Mouse (Mus musculus) MEL (cell line): ENCODE data around the gene H2-T22. TPM values are rescaled to one million over a fixed set of nuclear protein-coding genes. Genes with fewer than 3 reads are reported as not detected.

Experiments
- DNase-seq: peaks from one replicate; pipeline ENCODE4 v3.0.0; 2011; ENCODE audit warnings: low read depth, low spot score
- H3K27ac ChIP-seq: 2 replicates; pipeline ENCODE4 v1.5.1; 2012; ENCODE audit warnings: low read depth, mild to moderate bottlenecking, control low read depth, low read length, moderate library complexity; ENCODE audit not compliant: control insufficient read depth
- H3K27me3 ChIP-seq, 2 experiments: fragments of 150-350 bp in 1 of 2; sonication (generic) in 1 of 2; 2 replicates each; pipeline ENCODE4 v1.6.1; 2012; ENCODE audit warnings: low read length in 2 of 2, mild to moderate bottlenecking in 2 of 2, improper control_type of control experiment in 1 of 2, moderate library complexity in 1 of 2; ENCODE audit not compliant: insufficient read depth in 2 of 2, control insufficient read depth in 1 of 2
- H3K36me3 ChIP-seq, 2 experiments: 2 replicates each; pipeline ENCODE4 v1.6.1; 2012 to 2014; ENCODE audit warnings: low read length in 2 of 2, improper control_type of control experiment in 1 of 2, inconsistent platforms in 1 of 2, mild to moderate bottlenecking in 1 of 2; ENCODE audit not compliant: insufficient read depth in 2 of 2, control insufficient read depth in 1 of 2
- H3K4me1 ChIP-seq, 2 experiments: fragments of 150-350 bp in 1 of 2; sonication (generic) in 1 of 2; 2 replicates each; pipeline ENCODE4 v1.6.1; 2012; ENCODE audit warnings: low read length in 2 of 2, improper control_type of control experiment in 1 of 2, mild to moderate bottlenecking in 1 of 2; ENCODE audit not compliant: insufficient read depth in 2 of 2, control insufficient read depth in 1 of 2
- H3K4me3 ChIP-seq, 2 experiments: fragments of 150-350 bp in 1 of 2; sonication (generic) in 1 of 2; 2 replicates each; pipeline ENCODE4 v1.5.1; 2012; ENCODE audit warnings: low read depth in 2 of 2, low read length in 2 of 2, mild to moderate bottlenecking in 2 of 2, moderate library complexity in 2 of 2, control low read depth in 1 of 2, improper control_type of control experiment in 1 of 2; ENCODE audit not compliant: control insufficient read depth in 1 of 2, insufficient read depth in 1 of 2
- H3K79me2 ChIP-seq: 2 replicates; pipeline ENCODE4 v1.6.1; 2012; ENCODE audit warnings: mild to moderate bottlenecking, low read length, moderate library complexity; ENCODE audit not compliant: control insufficient read depth, poor library complexity, insufficient read depth
- H3K9ac ChIP-seq: 2 replicates; pipeline ENCODE4 v1.6.1; 2012; ENCODE audit warnings: low read depth, mild to moderate bottlenecking, control low read depth, low read length, moderate library complexity; ENCODE audit not compliant: control insufficient read depth, poor library complexity, severe bottlenecking
- H3K9me3 ChIP-seq: fragments of 150-350 bp; sonication (generic); replicated peaks from 2 replicates; pipeline ENCODE4 v1.6.1; 2012; ENCODE audit warnings: mild to moderate bottlenecking, low read length, improper control_type of control experiment, moderate library complexity; ENCODE audit not compliant: insufficient read depth
- CHD1 ChIP-seq: IDR thresholded peaks from 2 replicates; pipeline ENCODE4 v1.6.1; 2012; ENCODE audit warnings: low read depth, mild to moderate bottlenecking, inconsistent platforms, low read length, improper control_type of control experiment
- CHD2 ChIP-seq: IDR thresholded peaks from 2 replicates; pipeline ENCODE4 v1.6.1; 2011; ENCODE audit warnings: low read length, improper control_type of control experiment
- E2F4 ChIP-seq: IDR thresholded peaks from 2 replicates; pipeline ENCODE4 v1.6.1; 2011; ENCODE audit warnings: low read depth, low read length, improper control_type of control experiment, borderline replicate concordance
- EP300 ChIP-seq, 2 experiments: IDR thresholded peaks; 2 replicates each; pipeline ENCODE4 v1.6.1; 2011; ENCODE audit warnings: improper control_type of control experiment in 2 of 2, low read length in 2 of 2, low read depth in 1 of 2, mild to moderate bottlenecking in 1 of 2
- ETS1 ChIP-seq: IDR thresholded peaks from 2 replicates; pipeline ENCODE4 v1.6.1; 2012; ENCODE audit warnings: low read depth, mild to moderate bottlenecking, inconsistent platforms, low read length, improper control_type of control experiment, moderate library complexity
- GATA1 ChIP-seq: IDR thresholded peaks from 2 replicates; pipeline ENCODE4 v1.6.1; 2011; ENCODE audit warnings: low read depth, low read length, improper control_type of control experiment
- MAFK ChIP-seq: IDR thresholded peaks from 2 replicates; pipeline ENCODE4 v1.6.1; 2011; ENCODE audit warnings: low read depth, mild to moderate bottlenecking, low read length, improper control_type of control experiment, borderline replicate concordance
- MAX ChIP-seq: IDR thresholded peaks from 2 replicates; pipeline ENCODE4 v1.6.1; 2011; ENCODE audit warnings: low read length, improper control_type of control experiment
- MXI1 ChIP-seq: IDR thresholded peaks from 2 replicates; pipeline ENCODE4 v1.6.1; 2011; ENCODE audit warnings: mild to moderate bottlenecking, low read depth, low read length, improper control_type of control experiment
- MYC ChIP-seq: IDR thresholded peaks from 2 replicates; pipeline ENCODE4 v1.6.1; 2011; ENCODE audit warnings: low read depth, mild to moderate bottlenecking, low read length, improper control_type of control experiment, moderate library complexity
- NELFE ChIP-seq: IDR thresholded peaks from 2 replicates; pipeline ENCODE4 v1.6.1; 2011; ENCODE audit warnings: low read depth, low read length, improper control_type of control experiment
- NRF1 ChIP-seq: IDR thresholded peaks from 2 replicates; pipeline ENCODE4 v1.6.1; 2014; ENCODE audit warnings: low read depth, mild to moderate bottlenecking, inconsistent platforms, low read length, improper control_type of control experiment, moderate library complexity; ENCODE audit not compliant: poor library complexity, insufficient read depth, severe bottlenecking
- RCOR1 ChIP-seq: IDR thresholded peaks from 2 replicates; pipeline ENCODE4 v1.6.1; 2012; ENCODE audit warnings: low read depth, mild to moderate bottlenecking, inconsistent platforms, low read length, improper control_type of control experiment
- SMC3 ChIP-seq: IDR thresholded peaks from 2 replicates; pipeline ENCODE4 v1.6.1; 2011; ENCODE audit warnings: low read depth, low read length, improper control_type of control experiment
- TBP ChIP-seq: IDR thresholded peaks from 2 replicates; pipeline ENCODE4 v1.8.0; 2011; ENCODE audit warnings: low read depth, low read length, improper control_type of control experiment
- USF1 ChIP-seq: IDR thresholded peaks from 2 replicates; pipeline ENCODE4 v1.6.1; 2014; ENCODE audit warnings: low read depth, mild to moderate bottlenecking, inconsistent platforms, low read length, improper control_type of control experiment, moderate library complexity
- USF2 ChIP-seq, 2 experiments: IDR thresholded peaks; 2 replicates each; pipeline ENCODE4 v1.6.1; 2011 to 2012; ENCODE audit warnings: improper control_type of control experiment in 2 of 2, low read length in 2 of 2, borderline replicate concordance in 1 of 2, inconsistent platforms in 1 of 2, low read depth in 1 of 2, mild to moderate bottlenecking in 1 of 2; ENCODE audit not compliant: insufficient read depth in 1 of 2
- ZC3H11A ChIP-seq: IDR thresholded peaks from 2 replicates; pipeline ENCODE4 v1.6.1; 2012; ENCODE audit warnings: low read depth, mild to moderate bottlenecking, inconsistent platforms, low read length, improper control_type of control experiment
- ZKSCAN1 ChIP-seq: IDR thresholded peaks from 2 replicates; pipeline ENCODE4 v1.6.1; 2012; ENCODE audit warnings: low read depth, mild to moderate bottlenecking, inconsistent platforms, low read length, improper control_type of control experiment, moderate library complexity
- ZMIZ1 ChIP-seq: IDR thresholded peaks from 2 replicates; pipeline ENCODE4 v1.6.1; 2012; ENCODE audit warnings: low read depth, mild to moderate bottlenecking, inconsistent platforms, low read length, improper control_type of control experiment, moderate library complexity
- ZNF384 ChIP-seq: IDR thresholded peaks from 2 replicates; pipeline ENCODE4 v1.6.1; 2012; ENCODE audit warnings: low read depth, mild to moderate bottlenecking, inconsistent platforms, low read length, improper control_type of control experiment
- polyA plus RNA-seq, 2 experiments: library from polyadenylated mRNA; stranded (reverse) in 1 of 2; unstranded in 1 of 2; fragments of >175 nt in 1 of 2; fragments of >200 nt in 1 of 2; gene quantifications; 2 replicates each; pipeline versions ENCODE4 v1.2.1 to v1.2.4; 2012; ENCODE audit warnings: low replicate concordance in 2 of 2, low read depth in 1 of 2; ENCODE audit not compliant: insufficient read length in 2 of 2, insufficient read depth in 1 of 2, missing spikeins in 1 of 2
- total RNA-seq: library from RNA; depleted of rRNA; stranded (reverse); fragments of 300-350 nt; gene quantifications from 2 replicates; pipeline ENCODE4 v1.2.3, GENCODE M21; 2012

H2-T22 gene
- total and polyA plus RNA-seq, 3 experiments = 22.5 to 45.5 TPM; not detected in 1

DNA sequence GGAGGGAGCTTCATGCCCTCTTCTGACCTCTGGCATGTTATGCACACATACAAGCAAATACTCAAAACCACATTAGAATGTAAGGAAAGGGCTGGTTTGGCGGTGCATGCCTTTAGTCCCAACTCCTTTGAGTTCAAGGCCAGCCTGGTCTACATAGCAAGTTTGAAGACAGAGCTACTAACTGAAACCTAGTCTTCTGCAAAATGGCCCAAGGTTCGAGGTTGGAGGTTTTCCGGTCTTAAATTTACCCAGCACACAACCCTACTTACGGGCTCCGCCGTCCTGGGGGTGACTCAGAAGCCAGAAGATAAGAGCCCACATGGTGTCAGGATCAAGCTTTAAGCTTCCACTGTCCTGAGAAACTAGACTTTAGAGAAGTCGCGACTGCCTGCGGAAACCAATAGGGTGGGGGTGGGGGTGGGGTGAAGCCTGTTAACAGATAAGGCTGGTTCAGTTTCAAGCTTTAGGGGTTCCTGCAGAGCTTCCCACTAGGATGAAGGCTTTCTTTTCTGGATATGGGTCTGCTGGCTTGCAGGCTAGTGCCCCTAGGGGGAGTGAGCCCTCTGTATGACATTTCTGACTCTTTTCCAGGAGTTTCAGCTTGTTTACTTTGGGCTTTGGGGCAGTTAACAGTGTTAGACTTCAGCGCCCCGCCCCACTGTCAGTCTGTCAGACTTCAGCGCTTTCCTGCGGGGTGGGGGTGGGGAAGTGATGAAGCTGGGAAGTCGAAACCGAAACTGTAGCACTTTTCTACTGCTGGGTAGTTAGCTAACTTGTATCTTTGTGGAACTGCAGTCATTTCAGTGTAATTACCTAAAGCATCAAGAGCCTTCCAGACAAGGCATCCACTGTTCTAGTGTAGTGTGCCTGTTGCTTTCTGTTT is 22.1 kb downstream of the H2-T22 start, which contains the start of gene H2-T24 (continued):
- TF ChIP-seq NELFE (peak; percentile 58), ETS1 (peak; percentile 92), E2F4 (no peak), ZNF384 (no peak)

DNA sequence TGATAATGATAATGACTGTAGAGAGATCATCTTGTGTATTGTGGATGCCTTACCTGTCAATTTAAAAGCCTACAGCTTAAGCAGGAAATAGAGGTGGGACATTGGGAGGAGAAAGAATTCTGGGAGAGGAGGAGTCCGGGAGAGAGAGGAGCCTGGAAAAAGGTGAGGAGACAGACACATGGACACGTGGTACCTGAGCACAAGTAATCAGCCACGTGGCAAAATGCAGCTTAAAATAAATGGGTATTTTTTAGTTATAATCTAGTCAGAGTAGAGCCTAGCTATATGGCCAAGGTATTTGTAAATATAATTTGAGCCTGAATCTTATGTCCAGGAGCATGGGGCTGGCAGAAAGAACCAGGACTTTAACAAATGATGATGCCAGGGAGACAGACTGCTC is 23.0 kb downstream of the H2-T22 start:
- peak overlapping the region; percentile 52 for H3K4me3 ChIP-seq
- peaks cover 13 to 58% of the 10 kb centered on the region in 2 experiments for H3K36me3 ChIP-seq

DNA sequence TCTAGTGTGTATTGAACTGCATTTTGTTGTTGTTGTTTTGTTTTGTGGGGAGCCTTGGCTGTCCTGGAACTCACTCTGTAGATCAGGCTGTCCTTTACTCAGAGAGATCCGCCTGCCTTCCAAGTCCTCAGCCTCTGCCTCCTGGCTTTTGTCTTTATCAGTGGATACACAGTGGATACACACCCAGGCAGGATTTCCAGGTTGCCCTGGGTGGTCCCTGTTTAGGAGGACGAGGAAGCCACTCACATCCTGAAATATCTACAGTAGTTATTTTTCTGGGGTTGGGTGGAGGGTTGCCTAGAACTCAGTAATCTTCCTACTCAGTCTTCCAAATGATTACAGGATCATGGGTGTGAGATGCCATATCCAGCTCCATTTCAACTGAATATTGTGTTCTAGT is 23.6 kb downstream of the H2-T22 start:
- no peak for TF ChIP-seq MYC
- TF ChIP-seq RCOR1 = no peak
- no peak for TF ChIP-seq CHD2
- no peak for TF ChIP-seq ZMIZ1
- no peak for TF ChIP-seq NELFE
- TF ChIP-seq NRF1 = no peak
- TF ChIP-seq ZC3H11A = no peak
- no peak; the same call in 1 of the 2 replicates for TF ChIP-seq CHD1
- TF ChIP-seq E2F4 = no peak
- TF ChIP-seq ETS1 = no peak
- no peak for TF ChIP-seq TBP
- no peak for TF ChIP-seq EP300 (IDR thresholded peaks at IDR 0.05; ENCODE audit: low read depth in 1 of 2, low read length in 2 of 2)
- TF ChIP-seq MAFK = no peak
- TF ChIP-seq USF1 = no peak
- no peak for TF ChIP-seq SMC3
- TF ChIP-seq ZKSCAN1 = no peak
- no peak for TF ChIP-seq GATA1
- no peak for TF ChIP-seq ZNF384
- Histone ChIP-seq H3K9ac (peak overlapping the region; percentile 60), H3K9me3 (no peaks in the 10 kb centered on the region), H3K27me3 (no peaks in the 10 kb centered on the region), H3K79me2 (peaks cover 78% of the 10 kb centered on the region), H3K4me3 (peak overlapping the region; percentile 32 to 52; a peak in 3 of 4 replicates), H3K36me3 (peaks cover 15 to 58% of the 10 kb centered on the region in 2 experiments), H3K4me1 (peaks cover 22 to 57% of the 10 kb centered on the region in 2 experiments), H3K27ac (peak overlapping the region; percentile 97)
- peak; percentile 42 for DNase-seq

More for the DNA sequence above, 23.0 kb downstream of the H2-T22 start:
- peaks cover 26 to 59% of the 10 kb centered on the region in 2 experiments for H3K4me1 ChIP-seq
- TF ChIP-seq MXI1 = peak; percentile 90
- TF ChIP-seq MYC = peak; percentile 97
- peak; percentile 90 for TF ChIP-seq MAX
- no peak for TF ChIP-seq USF2 (IDR thresholded peaks at IDR 0.05; ENCODE audit: borderline replicate concordance in 1 of 2, insufficient read depth in 1 of 2, low read depth in 1 of 2, low read length in 2 of 2)
- peak; percentile 68 for TF ChIP-seq USF1
- no peak for TF ChIP-seq CHD1
- TF ChIP-seq, all 39 proteins: peak for 4
- H3K27ac ChIP-seq = peak overlapping the region; percentile 97
- no peaks in the 10 kb centered on the region for H3K9me3 ChIP-seq
- DNase-seq = peak; percentile 34
- H3K9ac ChIP-seq = peak overlapping the region; percentile 60
- peaks cover 77% of the 10 kb centered on the region for H3K79me2 ChIP-seq
- no peaks in the 10 kb centered on the region for H3K27me3 ChIP-seq
